Mouse (Mus musculus) testis, postnatal 14 days (tissue): Measurements from ENCODE around the gene Igf2bp1.

Experiments used
- DNase-seq: peaks from one replicate; pipeline ENCODE4 v3.0.0; 2021; ENCODE audit warnings: low spot score

Igf2bp1 gene

DNA sequence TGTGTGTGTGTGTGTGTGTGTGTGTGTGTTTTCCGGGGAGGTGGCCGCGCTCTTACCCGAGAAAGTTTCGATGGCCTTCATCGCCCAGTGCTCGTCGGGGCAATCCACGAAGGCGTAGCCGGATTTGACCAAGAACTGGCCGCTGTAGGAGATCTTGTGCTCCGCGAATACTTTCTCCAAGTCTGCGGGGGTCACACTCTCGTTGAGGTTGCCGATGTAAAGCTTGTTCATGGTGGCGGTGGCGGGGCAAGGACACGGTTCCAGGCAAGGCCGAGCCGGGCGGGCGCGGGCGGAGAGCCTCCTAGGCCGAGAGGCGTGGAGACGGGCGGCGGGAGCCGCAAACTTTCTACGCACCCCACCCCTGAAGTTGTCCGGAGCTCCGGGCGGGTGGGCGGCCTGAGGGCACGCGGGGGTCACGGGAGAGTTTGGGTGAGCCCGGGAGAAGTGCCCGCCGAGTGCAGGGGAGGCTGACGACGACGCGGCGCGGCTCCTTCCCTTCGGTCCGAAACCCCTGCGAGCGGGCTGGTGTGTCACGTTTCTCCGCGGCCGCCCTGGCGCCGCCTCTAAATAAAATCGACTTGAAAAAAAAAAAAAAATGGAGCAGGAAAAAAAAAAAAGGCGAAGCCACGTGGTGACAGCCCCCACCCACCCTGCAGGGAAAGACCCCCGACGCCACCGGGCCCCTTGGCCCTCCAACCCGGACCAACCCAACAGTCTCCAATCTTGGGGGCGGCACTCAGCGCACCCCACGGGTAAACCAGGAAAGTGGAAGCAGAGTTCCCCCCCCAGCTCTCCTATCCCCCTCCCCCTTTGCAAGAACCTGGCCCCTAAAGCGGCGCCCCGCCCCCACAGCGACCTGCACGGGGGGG lies at the start of gene Igf2bp1:
TSS of gene Igf2bp1 (minus strand) at position 538 of the 869 bp plus-strand sequence.
- peak; percentile 65 for DNase-seq

DNA sequence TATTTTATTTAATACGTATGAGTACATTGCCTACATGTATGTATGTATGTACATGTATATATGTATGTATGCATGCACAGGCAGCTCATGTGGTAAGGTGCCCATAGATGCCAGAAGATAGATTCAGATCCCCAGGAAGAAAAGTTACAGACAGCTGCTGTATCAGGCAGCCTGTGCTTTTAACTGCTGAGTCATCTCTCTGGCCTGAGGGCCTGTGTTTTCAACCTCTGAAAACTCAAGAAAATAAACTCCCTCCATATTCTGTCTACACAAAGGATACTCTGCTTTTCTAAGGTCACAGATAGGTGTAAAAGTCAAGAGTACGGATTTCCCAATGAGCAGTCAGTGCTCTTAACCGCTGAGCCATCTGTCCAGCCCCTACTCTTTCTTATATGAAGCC lies 45.1 kb upstream of the Igf2bp1 start:
- DNase-seq, result no peak

DNA sequence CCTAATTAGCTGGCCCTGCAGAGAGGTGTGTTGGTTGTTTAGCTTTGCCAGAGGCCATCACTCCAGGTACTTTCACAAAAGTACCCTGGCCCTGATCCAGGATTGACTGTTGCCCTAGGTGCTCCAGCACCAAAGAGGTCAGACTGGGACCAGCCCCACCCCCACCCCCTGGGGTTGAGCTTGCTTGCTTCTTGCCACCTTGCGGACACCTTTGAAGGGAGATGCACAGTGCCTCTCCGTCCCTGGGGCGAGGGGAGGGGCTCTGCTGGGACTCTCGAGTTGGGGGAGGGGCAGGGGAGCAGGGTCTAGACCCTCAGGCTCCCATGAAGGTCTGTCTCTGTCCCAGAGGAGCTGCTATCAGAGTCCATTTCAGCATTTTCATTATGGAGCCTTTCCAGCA lies 44.2 kb upstream of the Igf2bp1 start:
- no peak for DNase-seq

DNA sequence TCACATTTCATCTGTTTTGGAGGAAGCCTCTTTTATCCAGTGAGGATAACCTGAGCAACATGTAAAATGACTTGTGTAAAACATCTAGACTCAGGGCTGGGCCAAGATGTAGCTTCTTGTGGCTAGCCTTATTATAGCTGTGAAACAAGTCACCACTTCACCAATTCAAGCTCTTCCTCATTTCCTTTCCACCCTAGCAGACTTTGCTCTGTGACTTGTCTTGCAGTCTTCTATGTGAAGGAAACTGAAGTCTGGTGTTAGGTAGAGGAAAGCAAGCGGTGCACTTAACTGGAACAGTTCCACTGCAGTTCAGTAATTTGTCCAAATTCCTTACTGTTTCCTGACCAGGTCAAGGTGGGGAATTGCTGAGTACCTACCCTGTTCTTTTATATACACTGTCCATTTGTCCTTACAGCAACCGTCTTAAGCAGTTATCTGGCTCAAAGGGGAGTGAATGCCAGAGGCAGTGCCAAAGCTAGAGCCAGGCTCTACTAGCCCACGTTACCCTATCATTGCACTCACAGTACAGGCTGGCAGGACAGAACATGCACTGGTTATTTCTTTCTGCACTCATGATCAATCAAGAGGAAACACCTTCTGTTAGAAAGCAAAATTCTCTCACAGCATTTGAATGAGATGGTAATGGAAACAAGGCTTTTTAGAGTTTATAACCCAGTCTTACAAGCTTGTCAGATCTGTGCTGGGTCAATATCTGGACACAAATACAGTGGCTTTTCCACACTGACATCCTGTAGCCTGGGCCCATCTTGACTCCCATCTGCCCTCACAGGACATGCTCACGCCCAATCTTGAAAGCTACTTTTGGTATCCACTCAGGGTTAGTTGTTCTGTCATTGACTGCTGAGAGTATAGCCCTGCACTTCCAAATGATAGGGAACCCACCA lies 42.0 kb upstream of the Igf2bp1 start:
- DNase-seq, result no peak

DNA sequence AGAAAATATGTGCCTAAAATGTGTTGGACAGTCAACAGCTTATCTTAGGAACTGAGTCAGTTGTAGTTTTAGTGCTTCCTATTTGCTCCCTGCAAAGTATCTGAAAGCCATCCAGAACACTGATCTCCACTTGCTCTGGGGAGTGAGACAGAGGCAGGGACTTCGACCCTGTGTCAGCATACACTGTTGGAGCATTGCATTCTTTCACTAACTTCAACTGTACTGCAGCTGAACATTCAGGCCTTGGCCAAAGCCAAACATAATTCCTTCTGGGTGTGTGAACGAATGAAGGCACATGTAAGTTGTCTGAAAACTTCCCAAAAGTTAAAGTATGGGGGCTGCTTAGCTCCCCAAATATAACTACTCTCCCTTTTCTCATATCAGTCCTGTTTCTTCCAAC lies 41.1 kb upstream of the Igf2bp1 start:
- DNase-seq, result no peak

DNA sequence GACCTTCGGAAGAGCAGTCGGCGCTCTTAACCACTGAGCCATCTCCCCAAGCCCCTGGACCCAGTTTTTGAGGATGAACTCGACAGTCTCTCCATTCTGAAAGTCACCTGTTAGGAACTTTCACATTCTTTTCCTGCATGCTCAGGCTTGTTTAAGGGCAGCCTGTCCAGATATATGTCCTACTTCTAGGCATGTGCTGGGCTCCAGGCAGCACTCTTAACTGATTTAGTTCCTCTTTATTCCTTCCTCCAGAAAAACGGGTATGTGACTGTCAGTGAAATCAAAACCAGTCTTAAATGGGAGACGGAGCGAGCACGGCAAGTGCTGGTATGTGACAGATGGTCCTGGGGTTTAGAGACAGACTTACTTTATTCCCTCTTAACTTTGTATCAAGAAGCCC lies 40.3 kb upstream of the Igf2bp1 start:
- no peak for DNase-seq

DNA sequence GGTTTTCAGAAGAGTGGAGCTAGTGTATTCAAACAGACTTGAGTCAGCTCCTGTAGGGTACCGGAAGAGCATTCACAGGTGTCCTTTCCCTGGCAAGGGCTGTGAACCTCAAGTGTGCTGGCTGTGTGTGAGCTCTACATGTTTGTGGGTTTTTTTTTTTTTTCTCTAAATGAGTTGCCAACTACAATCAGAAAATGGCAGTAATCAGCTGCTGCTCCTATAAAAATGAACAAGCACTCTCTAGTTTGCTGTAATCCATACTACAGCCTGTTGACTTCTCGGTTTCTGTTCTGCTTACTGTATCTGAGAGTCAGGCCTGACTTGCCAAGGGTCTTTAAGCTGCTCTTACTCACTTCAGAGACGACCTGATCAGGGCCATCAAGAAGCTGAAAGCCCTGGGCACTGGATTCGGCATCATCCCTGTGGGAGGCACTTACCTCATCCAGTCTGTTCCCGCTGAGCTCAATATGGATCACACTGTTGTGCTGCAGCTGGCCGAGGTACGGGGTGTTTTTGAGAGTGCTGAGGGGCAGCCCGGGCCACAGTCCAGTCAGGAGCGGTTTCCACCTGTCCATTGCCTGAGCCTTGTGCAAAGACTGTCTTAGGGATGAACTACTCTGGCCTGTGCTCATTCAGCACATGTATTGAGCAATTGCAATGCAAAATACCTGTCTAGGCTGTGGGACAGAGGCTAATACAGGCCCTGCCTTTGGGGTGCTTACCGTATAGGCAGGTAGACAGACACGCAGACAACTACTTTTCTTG lies 39.2 kb upstream of the Igf2bp1 start:
- no peak for DNase-seq

DNA sequence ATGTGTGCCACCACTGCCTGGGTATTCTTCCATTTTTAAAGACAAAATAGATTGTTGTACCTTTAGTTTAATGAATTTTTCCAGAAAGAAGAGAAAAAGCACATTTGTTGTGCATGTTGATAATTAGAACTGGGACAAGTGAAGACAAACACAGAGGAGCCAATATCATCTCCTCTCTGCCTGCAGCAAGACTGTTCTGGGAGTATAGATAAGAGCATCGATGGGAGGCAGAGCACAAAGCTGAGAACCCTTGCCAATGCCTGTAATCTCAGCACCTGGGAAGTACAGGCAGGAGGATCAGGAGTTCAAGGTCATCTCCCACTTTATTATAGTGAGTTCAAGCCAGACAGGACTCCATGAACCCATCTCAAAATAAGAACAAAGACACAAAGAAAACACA lies 32.8 kb upstream of the Igf2bp1 start:
- DNase-seq, result peak; percentile 28

DNA sequence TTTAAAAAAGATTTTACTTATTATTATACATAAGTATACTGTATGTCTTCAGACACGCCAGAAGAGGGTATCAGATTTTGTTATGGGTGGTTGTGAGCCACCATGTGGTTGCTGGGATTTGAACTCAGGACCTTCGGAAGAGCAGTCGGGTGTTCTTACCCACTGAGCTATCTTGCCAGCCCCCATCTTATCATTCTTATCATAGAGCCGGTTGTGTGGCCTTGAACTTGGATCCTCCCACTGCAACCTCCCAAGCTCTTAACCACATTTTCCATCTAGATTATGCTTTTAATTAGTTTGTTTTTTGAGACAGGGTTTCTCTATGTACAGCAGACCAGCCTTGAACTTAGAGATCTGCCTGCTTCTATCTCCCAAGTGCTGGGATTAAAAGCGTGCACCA lies 31.8 kb upstream of the Igf2bp1 start:
- DNase-seq, result no peak

DNA sequence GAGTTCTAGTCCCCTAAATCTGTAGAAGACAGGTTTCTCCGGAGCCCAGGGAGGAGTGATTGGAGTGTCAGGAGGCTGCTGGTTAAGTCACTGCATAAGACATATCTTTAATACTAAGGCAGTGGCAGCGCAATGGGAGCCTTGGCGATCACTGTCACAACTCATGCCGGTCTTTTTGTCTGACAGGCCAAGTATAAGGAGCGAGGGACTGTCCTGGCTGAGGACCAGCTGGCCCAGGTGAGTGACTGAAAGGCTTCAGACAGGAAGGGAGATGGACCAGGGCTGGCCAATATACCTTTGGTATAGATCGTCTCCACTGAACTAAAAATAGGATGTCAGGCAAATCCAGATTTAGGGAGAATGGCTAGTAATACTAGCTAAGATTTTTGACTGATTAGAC lies 29.4 kb upstream of the Igf2bp1 start:
- DNase-seq, result no peak

DNA sequence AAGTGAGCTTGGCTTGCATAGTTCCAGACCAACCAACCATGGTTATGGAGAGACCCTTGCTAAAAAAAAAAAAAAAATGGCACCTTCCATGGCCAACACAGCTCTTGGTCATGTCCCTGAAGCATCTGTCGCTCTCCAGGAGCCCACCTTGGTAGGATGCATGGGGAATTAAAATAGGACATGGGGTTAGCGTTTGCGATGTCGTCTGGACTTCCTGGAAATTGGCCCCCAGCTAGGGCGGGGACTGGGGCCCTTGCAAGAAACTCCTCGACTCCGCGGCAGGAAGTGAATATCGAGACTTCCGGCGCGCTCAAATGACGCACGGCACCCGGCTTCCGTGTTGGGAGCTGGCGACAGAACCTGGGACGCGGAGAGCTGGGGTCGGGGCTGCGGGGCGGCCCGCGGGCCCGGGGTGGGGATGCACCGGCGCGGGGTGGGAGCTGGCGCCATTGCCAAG lies 28.9 kb upstream of the Igf2bp1 start, which contains the start of gene Snf8:
TSS of gene Snf8 (plus strand) at position 290 of the 457 bp plus-strand sequence.
- peak; percentile 95 for DNase-seq

DNA sequence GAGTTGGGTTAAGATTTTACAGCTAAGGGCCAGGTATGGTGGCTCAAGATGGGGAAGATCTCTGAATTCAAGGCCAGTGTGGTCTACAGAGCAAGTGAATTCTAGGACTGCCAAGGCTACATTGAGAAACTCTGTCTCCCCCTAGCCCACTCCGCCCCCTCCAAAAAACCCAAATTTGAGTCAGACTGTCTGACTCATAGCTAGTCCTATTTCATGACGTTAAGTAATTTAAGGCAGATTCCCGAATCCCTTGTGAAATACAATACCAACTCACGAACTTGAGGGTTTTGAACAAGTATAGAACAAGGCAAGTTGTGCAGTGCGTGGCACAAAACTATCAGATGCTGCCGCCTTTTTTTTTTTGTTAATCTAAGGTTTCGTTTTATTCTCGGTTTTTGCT lies 28.4 kb upstream of the Igf2bp1 start:
- no peak for DNase-seq

DNA sequence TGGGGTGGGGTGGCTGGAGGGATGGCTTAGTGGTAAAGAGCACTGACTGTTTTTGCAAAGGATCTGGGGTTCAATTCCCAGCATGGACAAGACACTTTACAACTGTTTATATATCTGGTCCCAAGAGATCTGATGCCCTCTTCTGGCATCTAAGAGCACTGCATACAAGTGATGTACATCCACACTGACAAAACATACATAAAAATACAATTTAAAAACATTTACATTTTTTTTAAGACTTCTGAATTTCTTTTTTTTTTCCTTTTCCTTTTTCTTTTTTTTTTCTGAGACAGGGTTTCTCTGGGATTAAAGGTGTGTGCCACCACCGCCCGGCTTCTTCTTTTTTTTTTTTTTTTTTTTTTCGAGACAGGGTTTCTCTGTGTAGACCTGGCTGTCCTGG lies 27.5 kb upstream of the Igf2bp1 start:
- no peak for DNase-seq

DNA sequence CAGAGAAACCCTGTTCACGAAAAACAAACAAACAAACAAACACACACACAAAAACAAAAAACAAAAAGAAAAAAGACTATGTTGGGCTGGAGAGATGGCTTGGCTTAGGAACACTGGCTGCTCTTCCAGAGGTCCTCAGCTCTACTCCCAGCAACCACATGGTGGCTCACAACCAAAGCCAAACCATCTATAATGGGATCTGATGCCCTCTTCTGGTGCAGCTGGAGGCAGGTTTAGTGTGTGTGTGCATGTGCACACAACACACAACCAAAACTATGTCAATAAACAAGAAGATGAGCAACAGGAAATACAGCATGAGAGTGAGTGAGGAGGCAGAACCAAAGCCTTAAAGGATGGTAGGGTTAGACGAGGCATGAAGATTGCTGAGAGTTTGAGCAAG lies 26.0 kb upstream of the Igf2bp1 start:
- DNase-seq, result no peak

DNA sequence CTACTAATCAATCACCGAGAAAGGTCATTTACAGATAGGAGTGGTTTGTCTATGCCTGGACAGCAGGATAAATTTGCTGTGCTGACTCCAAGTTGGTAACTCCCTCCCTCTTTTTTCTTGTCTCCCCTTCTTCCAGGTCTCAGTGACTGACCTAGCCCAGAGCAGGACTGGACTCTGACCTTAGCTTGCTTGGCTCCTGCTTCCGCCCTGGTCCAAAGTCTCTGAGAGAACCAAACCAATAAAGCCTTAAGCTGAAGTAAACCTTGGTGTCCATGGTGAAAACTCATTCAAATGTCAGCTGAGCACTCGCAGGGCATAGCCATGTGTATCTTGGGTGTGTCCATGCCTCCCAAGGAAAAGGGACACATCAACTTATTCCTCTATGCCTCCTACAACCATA lies 24.8 kb upstream of the Igf2bp1 start:
- no peak for DNase-seq

DNA sequence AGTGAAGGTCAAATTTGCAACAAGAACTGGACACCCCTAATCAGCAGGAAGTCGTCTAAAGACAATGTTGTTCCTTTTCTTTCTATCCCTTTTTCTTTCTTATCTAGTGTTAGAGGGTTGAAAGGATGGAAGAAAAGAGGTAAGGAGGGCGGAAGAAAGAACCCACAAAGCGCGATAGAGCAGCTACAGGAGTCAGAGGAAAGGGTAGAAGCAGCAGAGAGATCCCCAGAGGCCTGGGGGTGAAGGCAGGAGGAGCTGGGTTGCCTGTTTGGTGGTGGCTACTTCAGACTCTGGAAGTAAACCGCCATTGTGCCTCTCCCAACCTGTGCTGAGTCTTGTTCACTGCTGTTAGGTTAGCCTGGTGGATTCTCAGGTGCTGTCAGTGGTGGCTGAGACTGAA lies 22.4 kb upstream of the Igf2bp1 start:
- DNase-seq, result no peak

DNA sequence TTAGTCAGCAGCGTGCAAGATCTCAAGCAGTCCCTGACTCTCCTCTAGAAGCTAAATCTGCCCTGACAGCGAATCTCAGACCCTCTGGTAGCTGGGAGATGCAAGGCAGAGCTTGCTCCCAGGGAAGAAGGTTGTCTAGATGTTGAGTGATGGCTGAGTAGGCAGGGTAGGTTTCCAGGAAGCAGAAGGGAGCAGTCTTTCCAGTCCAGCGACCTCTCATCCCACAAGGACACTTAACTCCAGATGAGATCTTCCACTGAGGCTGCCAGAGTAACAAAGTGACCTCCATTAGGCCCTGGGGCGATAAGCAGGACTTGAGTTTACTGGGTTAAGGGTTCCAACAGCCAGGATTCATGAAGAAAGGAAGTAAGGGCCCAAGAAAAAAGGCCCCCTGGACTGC lies 14.9 kb upstream of the Igf2bp1 start:
- DNase-seq, result no peak

DNA sequence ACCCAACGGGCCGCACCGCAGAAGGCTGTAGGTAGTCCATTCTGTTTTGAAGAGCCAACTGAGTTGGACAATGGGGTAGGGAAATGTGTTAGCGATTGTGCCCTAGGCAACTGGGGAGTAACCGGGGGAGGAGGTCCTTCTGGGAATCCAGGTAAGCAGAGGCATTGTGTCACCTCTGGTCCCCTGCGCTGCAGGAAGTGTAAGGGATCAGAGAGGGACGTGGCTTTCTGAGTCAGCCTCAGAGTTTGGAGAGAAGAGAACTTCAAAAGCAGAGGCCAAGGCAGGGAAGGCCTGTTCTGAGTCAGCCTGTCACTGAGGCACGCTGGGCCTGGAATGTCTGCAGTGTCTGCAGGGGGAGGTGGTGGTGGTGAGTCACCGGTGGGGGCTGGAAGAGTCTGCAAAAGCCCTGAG lies 12.2 kb upstream of the Igf2bp1 start:
- no peak for DNase-seq

DNA sequence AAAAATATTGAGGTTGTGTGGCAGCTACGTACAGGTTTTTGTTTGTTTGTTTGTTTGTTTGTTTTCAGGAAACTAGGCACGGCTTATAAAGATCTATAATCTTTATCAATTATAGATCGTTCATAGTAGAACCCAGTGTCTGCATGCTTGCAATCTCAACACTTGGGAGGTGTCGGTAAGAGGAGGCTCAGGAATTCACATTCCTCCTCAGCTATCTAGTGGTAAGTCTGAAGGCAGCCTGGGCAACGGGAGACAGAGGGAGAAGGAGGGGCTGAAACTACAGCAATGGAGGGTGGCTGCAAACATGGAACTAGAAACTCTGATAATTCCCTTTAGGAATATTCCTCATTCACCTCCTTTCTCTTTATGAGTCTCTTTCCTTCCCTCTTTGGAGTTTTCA lies 9.7 kb upstream of the Igf2bp1 start:
- DNase-seq, result no peak

DNA sequence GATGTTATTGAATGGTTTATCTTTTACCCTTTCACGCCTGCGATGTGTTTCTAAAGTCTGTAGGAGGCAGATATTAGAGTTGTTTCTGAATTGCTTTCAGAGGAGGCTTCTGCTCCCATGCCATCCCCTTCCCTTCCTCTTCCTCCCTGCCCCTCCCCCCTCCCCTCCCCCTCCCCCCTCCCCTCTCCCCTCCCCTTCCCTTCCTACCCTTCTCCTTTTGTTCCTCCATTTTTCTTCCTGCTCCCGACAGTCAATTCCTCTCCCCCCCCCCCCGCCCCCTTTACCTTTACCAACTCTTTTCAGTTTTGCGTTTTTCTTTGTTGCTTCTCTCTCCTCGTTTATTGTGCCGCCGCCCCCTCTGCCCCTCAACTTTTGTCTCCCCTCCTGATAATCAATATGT lies 6.2 kb upstream of the Igf2bp1 start:
- no peak for DNase-seq

DNA sequence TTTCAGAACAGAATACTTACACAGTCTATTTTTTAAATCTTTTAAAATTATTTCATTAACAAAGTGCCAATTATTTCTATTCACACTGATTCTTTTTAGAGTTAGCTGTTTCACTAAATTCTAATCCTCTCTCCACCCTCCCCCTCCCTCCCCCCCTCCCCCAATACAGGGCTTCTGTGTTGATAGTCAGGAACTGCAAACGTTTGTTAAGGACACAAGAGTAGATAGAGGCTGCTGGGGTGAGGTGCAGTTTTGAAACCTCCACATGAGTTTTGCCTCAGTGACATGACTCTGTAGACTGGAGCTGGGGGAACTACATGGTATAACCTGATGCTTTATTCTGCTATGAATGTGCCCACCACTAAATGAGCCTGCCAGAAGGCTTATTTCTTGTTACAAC lies 3.1 kb upstream of the Igf2bp1 start:
- DNase-seq, result no peak

DNA sequence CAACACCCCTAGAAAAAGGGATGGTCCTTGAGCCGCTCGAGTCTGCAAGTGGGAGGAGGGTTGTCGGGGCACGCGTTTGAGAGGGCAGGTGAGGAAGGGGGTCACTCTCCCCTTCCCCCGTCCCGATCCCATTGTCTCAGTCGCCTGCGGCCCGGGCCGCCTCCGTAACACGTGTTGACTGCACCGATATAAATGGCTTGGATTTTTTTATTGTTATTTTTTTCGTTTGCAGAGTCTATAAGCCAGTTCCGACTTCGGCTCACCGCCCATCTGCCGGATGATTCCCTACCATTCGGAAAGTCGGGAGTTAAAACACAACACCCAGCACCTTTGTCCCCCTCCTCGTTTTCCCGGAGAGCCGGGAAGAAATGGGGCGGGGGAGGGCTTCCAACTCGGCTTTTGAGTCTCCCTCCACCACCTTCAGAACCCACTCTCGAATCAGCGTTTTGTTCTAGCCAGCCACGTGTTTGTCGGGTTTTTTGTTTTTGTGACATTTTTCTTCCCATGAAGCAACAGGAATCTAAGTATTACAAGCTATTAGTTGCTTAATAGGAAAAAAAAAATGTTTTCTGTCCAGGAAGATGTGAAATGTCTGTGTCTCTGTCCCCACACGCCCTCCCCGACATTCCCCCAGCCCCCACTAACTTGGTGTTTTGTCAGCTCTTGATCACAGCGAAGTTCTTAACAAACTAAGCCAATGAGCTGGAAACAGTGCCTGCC lies 1.9 kb upstream of the Igf2bp1 start:
- DNase-seq, result no peak
